9 mouse cellular contexts compared by ENCODE assay signal in the genomic region with DNA sequence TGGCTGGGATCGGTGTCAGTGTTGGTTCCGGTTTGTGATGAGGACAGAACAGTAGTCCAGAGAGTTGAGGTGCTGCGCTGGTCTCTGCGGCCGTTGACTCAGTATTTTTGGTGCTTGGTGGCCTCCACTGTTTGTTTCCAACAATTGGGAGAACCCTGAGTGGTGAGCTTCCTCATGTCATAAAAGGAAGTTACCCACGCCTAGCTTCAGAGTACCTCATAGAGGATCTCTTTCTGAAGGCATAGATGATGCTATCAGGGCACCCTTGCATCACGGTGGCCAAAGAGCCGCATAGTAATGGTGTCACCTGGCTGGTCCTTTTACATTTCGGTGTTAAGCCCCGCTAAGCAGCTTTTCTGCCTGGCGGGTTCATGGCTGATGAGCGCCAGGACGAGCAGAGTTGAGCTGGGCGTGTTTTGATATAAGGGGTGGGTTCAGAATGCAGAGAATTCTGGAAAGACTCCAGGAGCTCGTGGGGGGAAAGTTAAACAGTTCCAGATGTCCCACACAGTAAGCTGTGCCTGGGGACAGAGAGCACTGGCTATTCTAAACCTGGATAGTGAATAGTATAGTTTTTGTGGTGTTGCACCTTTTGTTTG. TPM values are rescaled to one million over a fixed set of nuclear protein-coding genes. Genes with fewer than 3 reads are reported as not detected.
DNase-seq lines count a peak whose midpoint lies in the region; ATAC-seq and TF ChIP-seq lines count a peak whose summit lies in the region.
"Had no signal": no experiment of that assay in that cellular context is flagged by ENCODE, and none has a peak within 500 bp of the region (broad histone marks: within the 10 kb centered on the region; RNA-seq: fewer than 3 reads in every experiment).

No protein-coding gene starts in this region.

- 0 out of 2 replicates have a peak overlapping the region, but pooled peaks have one; percentile 32 for H3K9ac ChIP-seq in heart, embryonic 14.5 days (ENCODE audit: low read length)
- no peak overlapping the region for H3K9ac ChIP-seq in kidney, postnatal 0 days (ENCODE audit: low read depth, low read length)
- H3K9ac ChIP-seq: liver, embryonic 15.5 days had no signal

- H3K9me3 ChIP-seq in heart, embryonic 14.5 days (ENCODE audit: control insufficient read depth, low read length), result no peaks in the 10 kb centered on the region
- no peaks in the 10 kb centered on the region for H3K9me3 ChIP-seq in kidney, postnatal 0 days (replicated peaks; ENCODE audit: low read length)
- H3K9me3 ChIP-seq: liver, embryonic 15.5 days had no signal

- peak overlapping the region; percentile 56 for H3K4me2 ChIP-seq in heart, embryonic 14.5 days (ENCODE audit: low read length)
- peak overlapping the region; percentile 42 for H3K4me2 ChIP-seq in kidney, postnatal 0 days (ENCODE audit: low read length)
- H3K4me2 ChIP-seq: liver, embryonic 15.5 days had no signal

- 0 out of 2 replicates have a peak, but pooled peaks have one; percentile 31 for ATAC-seq in heart, embryonic 14.5 days (ENCODE audit: insufficient number of reproducible peaks, insufficient read depth, low FRiP score, low read depth)
- ATAC-seq in kidney, postnatal 0 days (replicated peaks; ENCODE audit: low FRiP score, low read depth), result 0 out of 2 replicates have a peak, but pooled peaks have one; percentile 40
- no peak for ATAC-seq in megakaryocyte, adult 5-6 weeks (ENCODE audit: poor library complexity, severe bottlenecking)

- no peak for TF ChIP-seq CTCF in kidney, postnatal 0 days (IDR thresholded peaks at IDR 0.05; ENCODE audit: low read depth)

- H3K4me1 ChIP-seq in brown adipose tissue, adult 24 weeks (ENCODE audit: control insufficient read depth, insufficient read depth, insufficient read length, low read length), result peaks cover 4% of the 10 kb centered on the region
- peaks cover 10 to 36% of the 10 kb centered on the region in 2 experiments for H3K4me1 ChIP-seq in heart, embryonic 14.5 days (ENCODE audit: control insufficient read depth in 2 of 2, insufficient read depth in 2 of 2, low read length in 2 of 2)
- peaks cover 4% of the 10 kb centered on the region; the same call in 1 of the 2 replicates for H3K4me1 ChIP-seq in kidney, postnatal 0 days (replicated peaks; ENCODE audit: insufficient read depth, low read length)

- H3K36me3 ChIP-seq in heart, embryonic 14.5 days (ENCODE audit: control insufficient read depth, insufficient read depth, low read length), result no peaks in the 10 kb centered on the region
- no peaks in the 10 kb centered on the region for H3K36me3 ChIP-seq in kidney, postnatal 0 days (ENCODE audit: insufficient read depth, low read length)
- H3K36me3 ChIP-seq: liver, embryonic 15.5 days had no signal

- DNase-seq in 3T3-L1 (ENCODE audit: low read depth, low spot score), result peak; percentile 94
- DNase-seq in kidney, postnatal 0 days (ENCODE audit: low spot score), result peak; percentile 76
- peak; percentile 57 for DNase-seq in skeletal muscle tissue, adult 2 months (ENCODE audit: low read depth, low spot score)
- no peak for DNase-seq in spleen, postnatal 4 days (ENCODE audit: low spot score in 2 of 2)
- no peak for DNase-seq in layer of hippocampus, adult 18-20 months (ENCODE audit: low spot score in 2 of 2)

- H3K4me3 ChIP-seq in brown adipose tissue, adult 24 weeks (ENCODE audit: insufficient read depth, low read depth, low read length), result peak overlapping the region; percentile 17; the same call in 1 of the 2 replicates
- no peak overlapping the region; a peak in 1 of 4 replicates for H3K4me3 ChIP-seq in heart, embryonic 14.5 days (ENCODE audit: control insufficient read depth in 1 of 2, insufficient read depth in 1 of 2, low read depth in 1 of 2, low read length in 2 of 2)
- H3K4me3 ChIP-seq in kidney, postnatal 0 days (replicated peaks; ENCODE audit: low read depth, low read length), result no peak overlapping the region
- H3K4me3 ChIP-seq: liver, embryonic 15.5 days had no signal

- no peaks in the 10 kb centered on the region for H3K27me3 ChIP-seq in heart, embryonic 14.5 days (ENCODE audit: control insufficient read depth, insufficient read depth, low read length)
- H3K27me3 ChIP-seq in kidney, postnatal 0 days (ENCODE audit: insufficient read depth, low read length), result no peaks in the 10 kb centered on the region

- no peak overlapping the region for H3K27ac ChIP-seq in brown adipose tissue, adult 24 weeks (replicated peaks; ENCODE audit: low read depth, low read length)
- peak overlapping the region; percentile 6 to 39; a peak in 2 of 4 replicates for H3K27ac ChIP-seq in heart, embryonic 14.5 days (replicated peaks in 1 of 2; ENCODE audit: control insufficient read depth in 1 of 2, insufficient read depth in 1 of 2, low read depth in 2 of 2, low read length in 2 of 2)
- H3K27ac ChIP-seq in kidney, postnatal 0 days, result no peak overlapping the region
- H3K27ac ChIP-seq: liver, embryonic 15.5 days had no signal

- 38% methylated on average over 15 of the region's 15 CpGs for WGBS in heart, embryonic 14.5 days
- WGBS in kidney, postnatal 0 days, result 40% methylated on average over 15 of the region's 15 CpGs

RNA-seq across cellular contexts. Expression of a gene that starts 48.9 kb away (rescaled TPM):
- 3.6 and 5.0 TPM in 2 replicates for polyA plus RNA-seq in brown adipose tissue, adult 24 weeks (2012; ENCODE audit: insufficient read depth, insufficient read length, missing spikeins)
- 9.3 and 9.6 TPM in 2 replicates for polyA plus RNA-seq in heart, embryonic 14.5 days (2014; fragmentation: Nextera tagmentation; extraction: Ambion mirVana)
- polyA plus RNA-seq in kidney, postnatal 0 days (2015; fragmentation: Nextera tagmentation; extraction: Ambion mirVana), result 13.0 and 13.7 TPM in 2 replicates
- total RNA-seq in layer of hippocampus, adult 18-20 months (2021), result 10 to 100 TPM; 15.0 to 15.3 TPM
- 12.8 and 14.2 TPM in 2 replicates for total RNA-seq in megakaryocyte, adult 5-6 weeks (2015)
- 10.8 and 12.2 TPM in 2 replicates for total RNA-seq in megakaryocyte, adult 5-6 weeks (2017)

Comparison
In these comparisons a context has a peak if more than half of its experiments do, and no peak if none do; other contexts are left out.
1. DNase-seq: peak in 3T3-L1 (single experiment), kidney, postnatal 0 days (single experiment) and skeletal muscle tissue, adult 2 months (single experiment); none in spleen, postnatal 4 days (0 of 2) and layer of hippocampus, adult 18-20 months (0 of 2).
2. H3K27ac ChIP-seq: peak in heart, embryonic 14.5 days (2 of 2); none in brown adipose tissue, adult 24 weeks (single experiment) and kidney, postnatal 0 days (single experiment).